Mouse (Mus musculus): ENCODE results near the gene Zscan29.
A peak's percentile ranks its signal among the peaks of the same experiment; 100 is the strongest.

Gene Zscan29

GRCm38 (mm10) chr2:121170980-121171742 lies at the start of gene Zscan29:
TSS of gene Zscan29 (minus strand) at chr2:121171125.
- ATAC-seq (ENCODE audit: low TSS enrichment), result peak; percentile 94

- ATAC-seq (ENCODE audit: low TSS enrichment), result no peak
Measured at GRCm38 (mm10) chr2:121219994-121220393, 49.1 kb upstream of the Zscan29 start.

- no peak for ATAC-seq (ENCODE audit: low TSS enrichment)
Measured at GRCm38 (mm10) chr2:121219177-121219576, 48.3 kb upstream of the Zscan29 start.

- ATAC-seq (ENCODE audit: low TSS enrichment), result no peak
Measured at GRCm38 (mm10) chr2:121214491-121214890, 43.6 kb upstream of the Zscan29 start.

- no peak for ATAC-seq (ENCODE audit: low TSS enrichment)
Measured at GRCm38 (mm10) chr2:121206541-121206940, 35.6 kb upstream of the Zscan29 start.

GRCm38 (mm10) chr2:121204276-121204675 lies 33.4 kb upstream of the Zscan29 start:
- peak; percentile 14; the same call in 1 of the 2 replicates for ATAC-seq (ENCODE audit: low TSS enrichment)

- peak; percentile 83 for ATAC-seq (ENCODE audit: low TSS enrichment)
Measured at GRCm38 (mm10) chr2:121195466-121195865, 24.5 kb upstream of the Zscan29 start.

- ATAC-seq (ENCODE audit: low TSS enrichment), result no peak
Measured at GRCm38 (mm10) chr2:121188530-121188929, 17.6 kb upstream of the Zscan29 start.

GRCm38 (mm10) chr2:121184142-121184541 lies 13.2 kb upstream of the Zscan29 start:
- no peak for ATAC-seq (ENCODE audit: low TSS enrichment)

GRCm38 (mm10) chr2:121183431-121183830 lies 12.5 kb upstream of the Zscan29 start:
- ATAC-seq (ENCODE audit: low TSS enrichment), result no peak; the same call in 1 of the 2 replicates

- ATAC-seq (ENCODE audit: low TSS enrichment), result no peak
Measured at GRCm38 (mm10) chr2:121178828-121179479, 8.0 kb upstream of the Zscan29 start.

GRCm38 (mm10) chr2:121170481-121170971 lies 399 bp downstream of the Zscan29 start, which contains the start of gene Tubgcp4:
TSS of gene Tubgcp4 (plus strand) at chr2:121170654.
- 0 out of 2 replicates have a peak, but pooled peaks have one; percentile 21 for ATAC-seq (ENCODE audit: low TSS enrichment)

GRCm38 (mm10) chr2:121169902-121170301 lies 1.0 kb downstream of the Zscan29 start:
- ATAC-seq (ENCODE audit: low TSS enrichment), result no peak

GRCm38 (mm10) chr2:121169173-121169572 lies 1.8 kb downstream of the Zscan29 start:
- no peak for ATAC-seq (ENCODE audit: low TSS enrichment)

- ATAC-seq (ENCODE audit: low TSS enrichment), result no peak
Measured at GRCm38 (mm10) chr2:121153100-121153499, 17.8 kb downstream of the Zscan29 start.

GRCm38 (mm10) chr2:121149679-121150078 lies 21.2 kb downstream of the Zscan29 start:
- no peak for ATAC-seq (ENCODE audit: low TSS enrichment)

GRCm38 (mm10) chr2:121142415-121142814 lies 28.5 kb downstream of the Zscan29 start:
- ATAC-seq (ENCODE audit: low TSS enrichment), result no peak

GRCm38 (mm10) chr2:121141216-121142035 lies 29.5 kb downstream of the Zscan29 start:
- ATAC-seq (ENCODE audit: low TSS enrichment), result no peak

- ATAC-seq (ENCODE audit: low TSS enrichment), result peak; percentile 91
Measured at GRCm38 (mm10) chr2:121140018-121140882, 30.7 kb downstream of the Zscan29 start, which contains the start of the genes Adal and Lcmt2. TSS of gene Adal (plus strand) at chr2:121140428. TSS of gene Lcmt2 (minus strand) at chr2:121140653.

- peak; percentile 24 for ATAC-seq (ENCODE audit: low TSS enrichment)
Measured at GRCm38 (mm10) chr2:121139266-121140017, 31.5 kb downstream of the Zscan29 start.
